Mouse (Mus musculus) ES-Bruce4 (cell line): Measurements from ENCODE around the gene Olfr368.

Experiments
- CTCF ChIP-seq: IDR thresholded peaks from one replicate; pipeline ENCODE4 v1.8.1; 2011; ENCODE audit warnings: low read depth, low read length
- EP300 ChIP-seq: IDR thresholded peaks from 2 replicates; pipeline ENCODE4 v1.6.1; 2011; ENCODE audit warnings: low read depth, low read length; ENCODE audit not compliant: insufficient read depth
- POLR2A ChIP-seq: IDR thresholded peaks from one replicate; pipeline ENCODE4 v1.8.1; 2011; ENCODE audit warnings: low read length; ENCODE audit not compliant: insufficient read depth

DNA sequence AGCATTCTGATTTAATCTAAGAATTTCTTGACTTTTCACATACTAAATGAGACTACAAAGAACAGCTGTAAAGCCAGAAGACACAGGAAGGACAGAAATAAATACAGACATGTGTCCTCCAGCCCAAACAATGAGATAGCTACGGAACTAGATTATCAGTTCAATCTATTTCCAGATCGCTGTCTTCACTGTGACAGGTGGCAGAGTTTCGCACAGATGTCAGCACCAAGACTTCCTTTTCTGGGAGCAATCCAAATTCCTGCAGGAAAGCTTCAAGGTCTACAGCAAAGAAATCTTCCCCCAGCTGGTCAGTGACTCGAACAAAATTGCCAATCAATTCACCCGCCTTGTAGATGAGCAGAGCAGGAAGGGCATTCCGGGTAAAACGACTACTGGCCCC, 25.4 kb downstream of the Olfr368 start:
- no peak for TF ChIP-seq CTCF
- TF ChIP-seq POLR2A, result no peak
- TF ChIP-seq EP300, result no peak
